Mouse (Mus musculus) kidney, embryonic 14.5 days (tissue): Measurements from ENCODE around the gene Satb1. TPM values are rescaled to one million over a fixed set of nuclear protein-coding genes. Genes with fewer than 3 reads are reported as not detected.

Experiments
- ATAC-seq: fragments of 200-750 bp; cut with Nextera tagmentation; 2 replicates; pipeline ENCODE4 v1.8.0; 2017; ENCODE audit warnings: moderate number of reproducible peaks, mild to moderate bottlenecking, moderate TSS enrichment, moderate library complexity; ENCODE audit not compliant: low FRiP score, low TSS enrichment
- H3K27ac ChIP-seq: fragments of 300-500 bp; sonication (generic); 2 replicates; pipeline ENCODE4 v1.5.1; 2014; ENCODE audit warnings: low read depth, mild to moderate bottlenecking, low read length, moderate library complexity, mixed read lengths
- H3K27me3 ChIP-seq: fragments of 300-500 bp; sonication (generic); 2 replicates; pipeline ENCODE4 v1.6.1; 2014; ENCODE audit warnings: mild to moderate bottlenecking, low read length; ENCODE audit not compliant: control insufficient read depth, insufficient read depth
- H3K36me3 ChIP-seq: fragments of 300-500 bp; sonication (generic); 2 replicates; pipeline ENCODE4 v1.6.1; 2014; ENCODE audit warnings: low read length, mixed read lengths; ENCODE audit not compliant: control insufficient read depth, insufficient read depth
- H3K4me1 ChIP-seq: fragments of 300-500 bp; sonication (generic); 2 replicates; pipeline ENCODE4 v1.6.1; 2014; ENCODE audit warnings: low read length, mixed read lengths; ENCODE audit not compliant: control insufficient read depth, insufficient read depth
- H3K4me2 ChIP-seq: fragments of 300-500 bp; sonication (generic); replicated peaks from 2 replicates; pipeline ENCODE4 v1.6.1; 2014; ENCODE audit warnings: low read depth, mild to moderate bottlenecking, low read length
- H3K4me3 ChIP-seq: fragments of 300-500 bp; sonication (generic); 2 replicates; pipeline ENCODE4 v1.5.1; 2014; ENCODE audit warnings: mild to moderate bottlenecking, low read length
- H3K9ac ChIP-seq: fragments of 300-500 bp; sonication (generic); 2 replicates; pipeline ENCODE4 v1.6.1; 2014; ENCODE audit warnings: low read depth, mild to moderate bottlenecking, low read length, moderate library complexity
- H3K9me3 ChIP-seq: fragments of 300-500 bp; sonication (generic); 2 replicates; pipeline ENCODE4 v1.6.1; 2016; ENCODE audit warnings: low read length; ENCODE audit not compliant: control insufficient read depth
- WGBS: fragments of 180-500 bp; shearing (Covaris S2); extraction: QIAGEN DNeasy Blood & Tissue Kit; methylation state at CpG from one replicate; pipeline ENCODE4 v1.1.7; 2014; 5-methylcytosine and 5-hydroxymethylcytosine counted together
- polyA plus RNA-seq: library from polyadenylated mRNA; unstranded; fragments of >200 nt; fragmentation: Nextera tagmentation; extraction: Ambion mirVana; gene quantifications from 2 replicates; pipeline ENCODE4 v1.2.1, GENCODE M21; 2014

Satb1 gene
- polyA plus RNA-seq, 1 experiment from 2014 or later: 12.7 TPM

GRCm38 (mm10) chr17:51775070-51775881 is 57.8 kb downstream of the Satb1 start:
- Histone ChIP-seq H3K4me2 (no peak overlapping the region), H3K4me3 (no peak overlapping the region), H3K36me3 (no peaks in the 10 kb centered on the region), H3K4me1 (no peaks in the 10 kb centered on the region), H3K27ac (no peak overlapping the region), H3K27me3 (no peaks in the 10 kb centered on the region), H3K9me3 (no peaks in the 10 kb centered on the region), H3K9ac (no peak overlapping the region)
- ATAC-seq: no peak
- 91% methylated on average over 18 of the region's 18 CpGs for WGBS

- no peaks in the 10 kb centered on the region for H3K36me3 ChIP-seq
- H3K27me3 ChIP-seq: no peaks in the 10 kb centered on the region
- no peaks in the 10 kb centered on the region for H3K4me1 ChIP-seq
- no peak overlapping the region for H3K4me3 ChIP-seq
- no peak for ATAC-seq
- H3K9me3 ChIP-seq: no peaks in the 10 kb centered on the region
- 87% methylated on average over 8 of the region's 8 CpGs for WGBS
- H3K27ac ChIP-seq: no peak overlapping the region
- no peak overlapping the region for H3K4me2 ChIP-seq
- no peak overlapping the region for H3K9ac ChIP-seq
Measured at GRCm38 (mm10) chr17:51763600-51763999, 69.5 kb downstream of the Satb1 start.

- Histone ChIP-seq H3K27me3 (no peaks in the 10 kb centered on the region), H3K36me3 (no peaks in the 10 kb centered on the region), H3K9ac (no peak overlapping the region), H3K4me2 (no peak overlapping the region), H3K4me3 (no peak overlapping the region), H3K9me3 (no peaks in the 10 kb centered on the region), H3K4me1 (no peaks in the 10 kb centered on the region), H3K27ac (no peak overlapping the region)
- 82% methylated on average over 7 of the region's 7 CpGs for WGBS
- no peak for ATAC-seq
Measured at GRCm38 (mm10) chr17:51762503-51762902, 70.6 kb downstream of the Satb1 start.

DNA sequence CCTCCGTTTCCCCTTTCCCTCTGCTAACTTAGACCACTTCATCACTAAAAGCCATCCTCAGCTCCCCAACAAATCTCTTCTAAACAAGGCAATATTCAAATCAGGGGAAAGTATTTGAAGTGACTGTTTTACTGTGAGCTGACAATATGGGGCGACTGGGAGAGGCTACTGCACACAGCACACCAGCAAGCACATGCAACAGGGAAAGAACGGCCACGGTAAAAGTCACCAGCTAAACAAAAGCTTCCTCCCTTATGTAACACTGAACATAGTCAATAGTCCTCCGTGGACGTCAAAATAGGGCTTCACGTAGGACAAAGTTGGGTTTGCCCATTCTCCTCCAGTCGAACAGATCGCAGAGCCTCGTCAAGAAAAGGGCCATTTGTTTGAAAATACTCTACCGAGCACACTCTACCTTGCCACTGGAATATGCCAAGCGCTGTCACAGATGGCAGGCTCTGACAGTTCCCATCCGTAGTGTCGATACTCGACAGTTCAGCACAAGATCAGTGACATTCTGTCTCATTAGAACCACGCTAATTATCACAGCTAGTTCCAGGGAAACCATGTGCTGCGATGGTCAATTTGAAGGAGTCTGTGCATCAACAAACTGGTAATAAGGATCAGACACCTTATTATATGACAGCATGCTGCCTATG is 72.0 kb downstream of the Satb1 start:
- Histone ChIP-seq H3K9ac (no peak overlapping the region), H3K36me3 (no peaks in the 10 kb centered on the region), H3K4me2 (no peak overlapping the region), H3K4me3 (no peak overlapping the region), H3K4me1 (no peaks in the 10 kb centered on the region), H3K27me3 (no peaks in the 10 kb centered on the region), H3K27ac (no peak overlapping the region), H3K9me3 (no peaks in the 10 kb centered on the region)
- 83% methylated on average over 17 of the region's 17 CpGs for whole genome bisulfite sequencing
- no peak for ATAC-seq

DNA sequence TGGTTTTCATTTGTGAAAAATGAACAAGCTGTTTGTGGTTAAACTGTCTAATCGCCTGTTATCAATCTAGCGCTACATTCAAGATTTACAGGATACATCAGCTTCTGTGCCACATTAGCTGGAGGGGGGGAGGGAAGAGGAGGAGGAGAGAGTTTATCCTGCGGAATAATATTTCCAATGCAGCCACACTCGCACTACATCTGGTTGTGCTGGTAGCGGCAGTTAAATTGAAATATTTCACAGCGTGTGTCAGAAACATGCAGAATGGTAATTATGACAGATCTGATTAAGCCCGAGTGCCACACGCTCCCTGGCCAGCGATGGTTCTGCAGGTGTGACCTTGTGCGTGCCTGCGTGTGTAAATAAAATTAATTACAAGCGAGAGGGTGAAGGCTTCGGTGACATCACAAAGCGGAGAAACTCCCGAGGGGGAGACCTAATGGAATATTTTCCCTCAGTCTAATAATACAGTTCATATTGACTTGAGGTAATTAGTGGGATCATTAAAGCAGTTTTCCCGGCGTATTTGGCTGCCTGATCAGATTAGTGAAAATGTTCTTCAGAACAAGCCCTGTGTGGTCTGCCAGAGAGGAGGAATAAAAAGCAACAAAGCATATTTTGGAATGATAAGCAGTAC is 72.7 kb downstream of the Satb1 start:
- no peaks in the 10 kb centered on the region for H3K4me1 ChIP-seq
- no peak overlapping the region for H3K27ac ChIP-seq
- no peak overlapping the region; the same call in 1 of the 2 replicates for H3K4me2 ChIP-seq
- no peaks in the 10 kb centered on the region for H3K36me3 ChIP-seq
- H3K4me3 ChIP-seq: no peak overlapping the region
- no peak overlapping the region for H3K9ac ChIP-seq
- H3K27me3 ChIP-seq: no peaks in the 10 kb centered on the region
- 57% methylated on average over 17 of the region's 17 CpGs for WGBS
- no peaks in the 10 kb centered on the region for H3K9me3 ChIP-seq
- ATAC-seq: no peak

DNA sequence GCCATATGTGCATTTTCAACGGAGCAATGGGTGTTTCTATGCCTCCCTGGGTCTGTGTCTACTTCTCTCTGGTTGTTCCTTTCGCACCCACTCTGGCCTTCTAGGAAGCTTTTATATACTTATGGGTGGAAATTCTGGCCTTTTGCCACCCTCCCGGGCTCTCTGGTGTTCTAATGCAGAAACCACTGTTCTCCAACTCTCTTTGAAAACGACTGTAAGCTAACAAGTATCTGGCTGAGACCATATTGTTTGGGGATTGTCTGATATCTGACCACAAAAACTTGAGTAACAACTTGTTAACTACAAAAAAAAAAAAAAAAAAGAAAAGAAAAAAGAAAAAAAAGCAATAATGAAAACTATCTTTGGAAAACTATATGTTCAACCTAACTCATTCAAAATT is 73.6 kb downstream of the Satb1 start:
- Histone ChIP-seq H3K27ac (no peak overlapping the region), H3K27me3 (no peaks in the 10 kb centered on the region), H3K9ac (no peak overlapping the region), H3K4me2 (no peak overlapping the region), H3K4me1 (no peaks in the 10 kb centered on the region), H3K9me3 (no peaks in the 10 kb centered on the region), H3K4me3 (no peak overlapping the region), H3K36me3 (no peaks in the 10 kb centered on the region)
- no peak for ATAC-seq
- WGBS: 85% methylated on average over 4 of the region's 4 CpGs

DNA sequence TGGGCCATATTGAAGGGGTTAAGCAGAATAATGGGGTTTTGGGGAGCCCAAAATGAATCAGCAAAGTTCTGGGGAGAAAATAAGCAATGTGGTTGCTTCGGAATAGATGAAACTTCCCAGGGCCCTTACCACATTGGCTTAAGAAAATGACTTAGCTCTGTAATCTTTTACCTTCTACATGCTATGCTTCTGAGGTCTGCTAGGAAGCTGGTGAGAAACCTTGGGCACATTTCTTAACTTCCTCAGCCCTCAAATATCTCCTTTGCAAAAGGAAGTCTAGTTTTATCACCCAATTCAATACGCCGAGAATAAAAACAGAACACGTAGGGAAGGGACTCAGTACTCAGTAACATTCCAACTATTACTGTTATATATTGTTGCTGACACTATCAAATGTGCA is 80.9 kb downstream of the Satb1 start:
- 91% methylated on average over 4 of the region's 4 CpGs for WGBS
- no peaks in the 10 kb centered on the region for H3K9me3 ChIP-seq
- no peak overlapping the region for H3K4me3 ChIP-seq
- no peaks in the 10 kb centered on the region for H3K36me3 ChIP-seq
- no peaks in the 10 kb centered on the region for H3K4me1 ChIP-seq
- H3K4me2 ChIP-seq: no peak overlapping the region
- no peaks in the 10 kb centered on the region for H3K27me3 ChIP-seq
- H3K9ac ChIP-seq: no peak overlapping the region
- no peak for ATAC-seq
- H3K27ac ChIP-seq: no peak overlapping the region

- no peaks in the 10 kb centered on the region for H3K27me3 ChIP-seq
- ATAC-seq: no peak
- H3K27ac ChIP-seq: no peak overlapping the region
- 86% methylated on average over 9 of the region's 9 CpGs for WGBS
- no peaks in the 10 kb centered on the region for H3K9me3 ChIP-seq
- H3K4me3 ChIP-seq: no peak overlapping the region
- no peak overlapping the region for H3K9ac ChIP-seq
- no peak overlapping the region for H3K4me2 ChIP-seq
- no peaks in the 10 kb centered on the region for H3K4me1 ChIP-seq
- H3K36me3 ChIP-seq: no peaks in the 10 kb centered on the region
Measured at GRCm38 (mm10) chr17:51747204-51747603, 85.9 kb downstream of the Satb1 start.

GRCm38 (mm10) chr17:51742502-51742901 is 90.6 kb downstream of the Satb1 start:
- 82% methylated on average over 10 of the region's 10 CpGs for WGBS

More at GRCm38 (mm10) chr17:51742502-51742901, 90.6 kb downstream of the Satb1 start:
- Histone ChIP-seq H3K9me3 (no peaks in the 10 kb centered on the region), H3K4me2 (no peak overlapping the region), H3K4me3 (no peak overlapping the region), H3K9ac (no peak overlapping the region), H3K36me3 (no peaks in the 10 kb centered on the region), H3K27me3 (no peaks in the 10 kb centered on the region), H3K27ac (no peak overlapping the region), H3K4me1 (no peaks in the 10 kb centered on the region)
- ATAC-seq: no peak
